9 mouse cellular contexts compared by ENCODE assay signal in the genomic region with DNA sequence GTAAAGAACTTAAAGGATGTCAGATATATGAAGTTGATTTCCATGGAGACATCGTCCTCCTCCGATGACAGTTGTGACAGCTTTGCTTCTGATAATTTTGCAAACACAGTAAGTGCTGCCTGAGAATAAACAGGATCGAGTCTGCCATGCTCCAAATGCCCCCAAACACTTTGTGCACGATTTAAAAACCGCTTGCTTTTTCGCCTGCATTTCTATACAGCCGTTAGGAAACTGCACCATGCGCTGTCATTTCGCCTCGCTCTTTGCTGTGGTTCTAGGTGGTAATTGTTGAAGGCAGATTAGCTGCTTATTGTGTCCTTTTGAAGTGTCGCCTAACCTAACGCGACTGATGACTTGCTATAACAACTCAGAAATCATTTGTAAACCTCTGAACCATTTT. TPM values are rescaled to one million over a fixed set of nuclear protein-coding genes. Genes with fewer than 3 reads are reported as not detected.
DNase-seq lines count a peak whose midpoint lies in the region; ATAC-seq and TF ChIP-seq lines count a peak whose summit lies in the region.
"Had no signal": no experiment of that assay in that cellular context is flagged by ENCODE, and none has a peak within 500 bp of the region (broad histone marks: within the 10 kb centered on the region; RNA-seq: fewer than 3 reads in every experiment).

No protein-coding gene starts in this region.

- 78% methylated on average over 13 of the region's 13 CpGs for WGBS in hindbrain, embryonic 10.5 days
- 53% methylated on average over 13 of the region's 13 CpGs for WGBS in hindbrain, embryonic 14.5 days
- 58% methylated on average over 13 of the region's 13 CpGs for WGBS in hindbrain, embryonic 15.5 days
- 52% methylated on average over 13 of the region's 13 CpGs for WGBS in neural tube, embryonic 13.5 days

- DNase-seq in hindbrain, embryonic 10.5 days (ENCODE audit: low spot score): no peak
- no peak for DNase-seq in hindbrain, embryonic 14.5 days (ENCODE audit: low spot score)
- no peak for DNase-seq in G1E (ENCODE audit: low spot score)
- no peak for DNase-seq in gastrocnemius, adult 2 months
- DNase-seq in kidney, postnatal 36 days: no peak
- no peak for DNase-seq in kidney, postnatal 10 days
- DNase-seq: lung, postnatal 10 days had no signal

- H3K4me1 ChIP-seq in hindbrain, embryonic 10.5 days (replicated peaks): peaks cover 53% of the 10 kb centered on the region
- peaks cover 21% of the 10 kb centered on the region for H3K4me1 ChIP-seq in hindbrain, embryonic 14.5 days (replicated peaks; ENCODE audit: control insufficient read depth, insufficient read depth, low read length)
- peaks cover 64% of the 10 kb centered on the region for H3K4me1 ChIP-seq in G1E (ENCODE audit: insufficient read depth, low read depth, low read length)
- peaks cover 24% of the 10 kb centered on the region for H3K4me1 ChIP-seq in hindbrain, embryonic 15.5 days (replicated peaks)
- H3K4me1 ChIP-seq in neural tube, embryonic 13.5 days (replicated peaks): peaks cover 36% of the 10 kb centered on the region

- H3K4me3 ChIP-seq in hindbrain, embryonic 10.5 days: peak overlapping the region; percentile 9
- H3K4me3 ChIP-seq in hindbrain, embryonic 14.5 days (replicated peaks; ENCODE audit: low read length): no peak overlapping the region
- H3K4me3 ChIP-seq in G1E (ENCODE audit: low read depth, low read length): peak overlapping the region; percentile 97; the same call in 1 of the 2 replicates
- H3K4me3 ChIP-seq in hindbrain, embryonic 15.5 days: no peak overlapping the region
- H3K4me3 ChIP-seq in neural tube, embryonic 13.5 days: no peak overlapping the region
- no peak overlapping the region for H3K4me3 ChIP-seq in gastrocnemius, adult 2 months

- intact Hi-C loops in gastrocnemius, adult 2 months (cut with DNase I): no loop called here

- H3K27ac ChIP-seq in hindbrain, embryonic 10.5 days: no peak overlapping the region
- H3K27ac ChIP-seq in hindbrain, embryonic 14.5 days: no peak overlapping the region
- H3K27ac ChIP-seq in hindbrain, embryonic 15.5 days (replicated peaks): no peak overlapping the region
- H3K27ac ChIP-seq in neural tube, embryonic 13.5 days (replicated peaks): no peak overlapping the region
- no peak overlapping the region for H3K27ac ChIP-seq in gastrocnemius, adult 2 months

- ATAC-seq in hindbrain, embryonic 14.5 days (ENCODE audit: low FRiP score): no peak
- ATAC-seq in G1E (ENCODE audit: extremely low read depth, insufficient number of reproducible peaks, low FRiP score, poor library complexity, severe bottlenecking): no peak
- no peak for ATAC-seq in hindbrain, embryonic 15.5 days (ENCODE audit: low FRiP score, low read depth)
- ATAC-seq in neural tube, embryonic 13.5 days (ENCODE audit: low read depth): no peak

- H3K9me3 ChIP-seq in hindbrain, embryonic 10.5 days: no peaks in the 10 kb centered on the region
- H3K9me3 ChIP-seq in hindbrain, embryonic 14.5 days (ENCODE audit: control insufficient read depth, low read length): no peaks in the 10 kb centered on the region
- no peaks in the 10 kb centered on the region for H3K9me3 ChIP-seq in G1E (replicated peaks)
- no peaks in the 10 kb centered on the region for H3K9me3 ChIP-seq in hindbrain, embryonic 15.5 days
- no peaks in the 10 kb centered on the region for H3K9me3 ChIP-seq in neural tube, embryonic 13.5 days

- peaks cover 9% of the 10 kb centered on the region for H3K27me3 ChIP-seq in hindbrain, embryonic 10.5 days (ENCODE audit: insufficient read depth, poor library complexity, severe bottlenecking)
- H3K27me3 ChIP-seq in hindbrain, embryonic 14.5 days (ENCODE audit: control insufficient read depth, insufficient read depth, low read length): peaks cover 11% of the 10 kb centered on the region; the same call in 1 of the 2 replicates
- H3K27me3 ChIP-seq in G1E (ENCODE audit: insufficient read depth, low read length): no peaks in the 10 kb centered on the region
- H3K27me3 ChIP-seq in hindbrain, embryonic 15.5 days: peaks cover 3% of the 10 kb centered on the region; the same call in 1 of the 2 replicates
- peaks cover 12% of the 10 kb centered on the region for H3K27me3 ChIP-seq in neural tube, embryonic 13.5 days

- H3K36me3 ChIP-seq in hindbrain, embryonic 10.5 days: peaks cover 56% of the 10 kb centered on the region
- peaks cover 19% of the 10 kb centered on the region; the same call in 1 of the 2 replicates for H3K36me3 ChIP-seq in hindbrain, embryonic 14.5 days (replicated peaks; ENCODE audit: control insufficient read depth, insufficient read depth)
- peaks cover 64% of the 10 kb centered on the region for H3K36me3 ChIP-seq in G1E (replicated peaks)
- no peaks in the 10 kb centered on the region; the same call in 1 of the 2 replicates for H3K36me3 ChIP-seq in hindbrain, embryonic 15.5 days
- peaks cover 21% of the 10 kb centered on the region for H3K36me3 ChIP-seq in neural tube, embryonic 13.5 days

- no peak for TF ChIP-seq CTCF in G1E (IDR thresholded peaks at IDR 0.05; ENCODE audit: low read depth, low read length)
- no peak for TF ChIP-seq CTCF in gastrocnemius, adult 2 months (IDR thresholded peaks at IDR 0.05)

- H3K9ac ChIP-seq in hindbrain, embryonic 14.5 days: no peak overlapping the region
- no peak overlapping the region for H3K9ac ChIP-seq in hindbrain, embryonic 15.5 days
- H3K9ac ChIP-seq in neural tube, embryonic 13.5 days: no peak overlapping the region

- H3K4me2 ChIP-seq in hindbrain, embryonic 14.5 days (replicated peaks): no peak overlapping the region
- peak overlapping the region; percentile 92; the same call in 1 of the 2 replicates for H3K4me2 ChIP-seq in hindbrain, embryonic 15.5 days
- peak overlapping the region; percentile 91 for H3K4me2 ChIP-seq in neural tube, embryonic 13.5 days

RNA-seq across cellular contexts. Expression of gene Cdca7, which starts 3.0 kb away (rescaled TPM):
- polyA plus RNA-seq in hindbrain, embryonic 10.5 days (2016; fragmentation: Nextera tagmentation; extraction: Ambion mirVana): 163 and 223 TPM in 2 replicates
- 17.1 and 19.1 TPM in 2 replicates for polyA plus RNA-seq in hindbrain, embryonic 14.5 days (2014; fragmentation: Nextera tagmentation; extraction: Ambion mirVana)
- total RNA-seq in G1E (2014; fragmentation: Nextera tagmentation) (124 and 167 TPM in 2 replicates), G1E (2017) (162 and 191 TPM in 2 replicates)
- polyA plus RNA-seq in G1E (2012): 84.1 and 90.9 TPM in 2 replicates
- polyA plus RNA-seq in hindbrain, embryonic 15.5 days (2015; fragmentation: Nextera tagmentation; extraction: Ambion mirVana): 22.5 and 24.3 TPM in 2 replicates
- polyA plus RNA-seq in neural tube, embryonic 13.5 days (2015; fragmentation: Nextera tagmentation; extraction: Ambion mirVana): 24.6 and 36.4 TPM in 2 replicates
- total RNA-seq in gastrocnemius, adult 2 months (2021): under 1 TPM; 0.36 to 0.99 TPM

Comparison
In these comparisons a context has a peak if more than half of its experiments do, and no peak if none do; other contexts are left out.
1. H3K4me3 ChIP-seq: peak in hindbrain, embryonic 10.5 days (single experiment) and G1E (single experiment); none in hindbrain, embryonic 14.5 days (single experiment), hindbrain, embryonic 15.5 days (single experiment), neural tube, embryonic 13.5 days (single experiment) and gastrocnemius, adult 2 months (single experiment).